Mouse (Mus musculus): ENCODE results near the gene Gstt3. TPM values are rescaled to one million over a fixed set of nuclear protein-coding genes. Genes with fewer than 3 reads are reported as not detected.
"Not testable (repeated sequence)": the region's sequence is repeated elsewhere in the genome, so short reads cannot be mapped to it uniquely, and the experiment has no call there.

Gstt3 gene
- polyA plus RNA-seq, 1 experiment = 11.6 TPM

GRCm38 (mm10) chr10:75774587-75774986 lies 6.6 kb downstream of the Gstt3 start:
- Histone ChIP-seq H3K9me3 (replicated peaks; ENCODE audit: control insufficient read depth, insufficient read depth, low read length, poor library complexity, severe bottlenecking) (no peaks in the 10 kb centered on the region), H3K27me3 (ENCODE audit: control insufficient read depth, insufficient read depth, low read length, poor library complexity, severe bottlenecking) (no peaks in the 10 kb centered on the region), H3K9ac (ENCODE audit: low read depth, poor library complexity, severe bottlenecking) (no peak overlapping the region), H3K4me1 (ENCODE audit: control insufficient read depth, insufficient read depth, low read length) (no peaks in the 10 kb centered on the region), H3K27ac (ENCODE audit: insufficient read depth, low read length) (no peak overlapping the region), H3K36me3 (ENCODE audit: control insufficient read depth, insufficient read depth, low read length, poor library complexity, severe bottlenecking) (no peaks in the 10 kb centered on the region), H3K4me3 (ENCODE audit: low read depth, low read length) (no peak overlapping the region)
- no peak for TF ChIP-seq POLR2A (IDR thresholded peaks at IDR 0.05; ENCODE audit: insufficient read depth, low read length)
- no peak for TF ChIP-seq EP300 (IDR thresholded peaks at IDR 0.05; ENCODE audit: insufficient read depth, low read depth, low read length)
- no peak for TF ChIP-seq CTCF (IDR thresholded peaks at IDR 0.05; ENCODE audit: low read depth, low read length)

DNA sequence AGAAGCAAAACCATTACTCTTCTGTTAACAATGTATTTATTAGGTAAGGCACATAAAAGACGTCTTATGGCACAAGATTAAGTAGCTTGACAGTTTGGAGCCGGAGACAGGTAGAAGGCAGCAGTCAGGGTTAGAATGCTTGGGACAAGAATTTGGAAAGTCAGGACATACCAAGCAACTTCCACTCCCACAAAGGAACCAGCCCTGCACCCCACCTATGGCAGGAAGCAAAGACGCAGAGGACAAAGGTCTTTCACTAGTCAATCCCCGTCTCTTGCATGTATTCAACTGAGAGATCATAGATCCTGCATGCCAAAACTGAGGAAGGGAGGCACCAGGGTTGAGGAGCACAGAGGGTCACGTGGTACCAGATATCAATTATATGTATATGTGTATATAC lies 7.1 kb downstream of the Gstt3 start:
- TF ChIP-seq CTCF (IDR thresholded peaks at IDR 0.05; ENCODE audit: low read depth, low read length) (no peak), EP300 (IDR thresholded peaks at IDR 0.05; ENCODE audit: insufficient read depth, low read depth, low read length) (no peak), POLR2A (IDR thresholded peaks at IDR 0.05; ENCODE audit: insufficient read depth, low read length) (no peak)
- H3K9me3 ChIP-seq (replicated peaks; ENCODE audit: control insufficient read depth, insufficient read depth, low read length, poor library complexity, severe bottlenecking) = no peaks in the 10 kb centered on the region
- H3K9ac ChIP-seq (ENCODE audit: low read depth, poor library complexity, severe bottlenecking) = no peak overlapping the region
- no peak overlapping the region for H3K27ac ChIP-seq (ENCODE audit: insufficient read depth, low read length)
- no peak overlapping the region for H3K4me3 ChIP-seq (ENCODE audit: low read depth, low read length)
- no peaks in the 10 kb centered on the region for H3K27me3 ChIP-seq (ENCODE audit: control insufficient read depth, insufficient read depth, low read length, poor library complexity, severe bottlenecking)
- no peaks in the 10 kb centered on the region for H3K4me1 ChIP-seq (ENCODE audit: control insufficient read depth, insufficient read depth, low read length)
- no peaks in the 10 kb centered on the region for H3K36me3 ChIP-seq (ENCODE audit: control insufficient read depth, insufficient read depth, low read length, poor library complexity, severe bottlenecking)

DNA sequence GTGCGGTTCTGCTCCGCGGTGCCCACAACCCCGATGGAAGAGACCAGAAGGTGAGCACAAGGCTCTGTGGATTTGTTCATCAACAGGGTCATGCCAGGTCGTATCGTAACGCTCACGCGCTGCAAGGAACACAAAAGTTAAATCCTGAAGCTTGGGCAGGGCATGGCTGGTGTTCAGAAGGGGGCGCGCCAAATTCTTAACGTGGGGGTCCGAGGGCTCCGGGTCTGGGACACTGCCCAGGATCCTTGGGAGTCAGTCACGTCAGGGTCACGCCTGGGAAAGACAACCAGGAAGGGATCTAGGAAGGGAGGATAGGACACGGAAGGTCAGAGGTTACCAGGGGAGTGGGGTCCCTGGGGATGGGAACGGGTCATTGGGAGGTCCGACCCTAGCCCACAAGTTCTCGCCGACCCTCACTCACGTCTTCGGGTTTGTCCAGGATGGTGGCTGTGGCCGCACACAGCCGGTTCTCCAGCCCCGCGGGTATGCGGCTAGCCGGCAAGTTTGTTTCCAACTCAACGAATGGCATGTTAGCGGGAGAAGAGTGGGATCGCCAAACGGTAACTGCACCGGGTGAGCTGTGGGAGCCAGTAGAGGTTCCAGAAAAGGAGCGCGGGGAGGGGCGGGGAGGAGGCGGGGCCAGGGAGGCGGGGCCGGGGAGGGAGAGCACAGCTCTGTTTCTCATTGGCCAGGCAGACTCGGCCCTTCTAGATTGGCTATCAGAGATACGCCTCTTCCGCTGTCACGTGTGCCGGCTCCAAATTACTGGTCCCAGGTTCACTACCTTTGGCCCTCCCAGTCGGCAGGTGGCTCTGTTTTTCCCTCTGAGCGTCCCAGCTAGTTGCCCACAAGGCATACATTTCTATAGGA lies 8.2 kb downstream of the Gstt3 start, which contains the start of gene Ddt:
Gene Ddt, minus strand, starts transcription at position 620 of the 870 bp plus-strand sequence.
- H3K27me3 ChIP-seq (ENCODE audit: control insufficient read depth, insufficient read depth, low read length, poor library complexity, severe bottlenecking) = no peaks in the 10 kb centered on the region
- TF ChIP-seq POLR2A (IDR thresholded peaks at IDR 0.05; ENCODE audit: insufficient read depth, low read length) (peak; percentile 71), EP300 (IDR thresholded peaks at IDR 0.05; ENCODE audit: insufficient read depth, low read depth, low read length) (0 out of 2 replicates have a peak, but pooled peaks have one; percentile 36), CTCF (IDR thresholded peaks at IDR 0.05; ENCODE audit: low read depth, low read length) (peak; percentile 65)
- H3K4me3 ChIP-seq (ENCODE audit: low read depth, low read length) = peak within 1 kb of the TSS; percentile 83
- H3K27ac ChIP-seq (ENCODE audit: insufficient read depth, low read length) = peak within 1 kb of the TSS; percentile 46; the same call in 1 of the 2 replicates
- H3K9me3 ChIP-seq (replicated peaks; ENCODE audit: control insufficient read depth, insufficient read depth, low read length, poor library complexity, severe bottlenecking) = no peaks in the 10 kb centered on the region
- H3K4me1 ChIP-seq (ENCODE audit: control insufficient read depth, insufficient read depth, low read length) = no peaks in the 10 kb centered on the region
- no peaks in the 10 kb centered on the region for H3K36me3 ChIP-seq (ENCODE audit: control insufficient read depth, insufficient read depth, low read length, poor library complexity, severe bottlenecking)
- H3K9ac ChIP-seq (ENCODE audit: low read depth, poor library complexity, severe bottlenecking) = peak within 1 kb of the TSS; percentile 60

DNA sequence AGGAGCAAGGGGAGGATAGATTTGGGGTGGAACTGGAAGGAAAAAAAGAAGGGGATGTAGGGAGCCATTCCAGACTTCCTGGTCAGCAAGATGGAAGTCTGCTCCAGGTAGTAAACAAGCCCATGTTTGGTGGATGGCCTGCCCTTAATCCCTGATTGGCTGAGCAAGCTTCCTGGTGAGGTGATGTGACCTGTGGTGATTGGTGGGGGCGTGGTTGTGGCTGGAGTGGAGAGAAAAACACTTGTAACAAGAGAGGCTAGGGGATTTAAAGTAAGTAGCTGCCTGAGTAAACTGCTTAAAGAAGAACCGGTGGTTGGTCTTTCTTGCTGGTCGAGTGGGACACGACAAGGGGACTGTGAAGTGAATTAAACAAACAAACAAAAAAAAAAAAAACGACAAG lies 13.5 kb downstream of the Gstt3 start:
- not testable (repeated sequence) for H3K9ac ChIP-seq (ENCODE audit: low read depth, poor library complexity, severe bottlenecking); H3K9me3 ChIP-seq (replicated peaks; ENCODE audit: control insufficient read depth, insufficient read depth, low read length, poor library complexity, severe bottlenecking); H3K36me3 ChIP-seq (ENCODE audit: control insufficient read depth, insufficient read depth, low read length, poor library complexity, severe bottlenecking); H3K4me3 ChIP-seq (ENCODE audit: low read depth, low read length); H3K4me1 ChIP-seq (ENCODE audit: control insufficient read depth, insufficient read depth, low read length); H3K27me3 ChIP-seq (ENCODE audit: control insufficient read depth, insufficient read depth, low read length, poor library complexity, severe bottlenecking)
- H3K27ac ChIP-seq (ENCODE audit: insufficient read depth, low read length) = peak overlapping the region; percentile 71

GRCm38 (mm10) chr10:75766856-75767255 lies 14.4 kb downstream of the Gstt3 start:
- Histone ChIP-seq H3K4me3 (ENCODE audit: low read depth, low read length) (no peak overlapping the region), H3K27ac (ENCODE audit: insufficient read depth, low read length) (no peak overlapping the region), H3K9me3 (replicated peaks; ENCODE audit: control insufficient read depth, insufficient read depth, low read length, poor library complexity, severe bottlenecking) (no peaks in the 10 kb centered on the region), H3K9ac (ENCODE audit: low read depth, poor library complexity, severe bottlenecking) (no peak overlapping the region), H3K4me1 (ENCODE audit: control insufficient read depth, insufficient read depth, low read length) (no peaks in the 10 kb centered on the region), H3K36me3 (ENCODE audit: control insufficient read depth, insufficient read depth, low read length, poor library complexity, severe bottlenecking) (no peaks in the 10 kb centered on the region), H3K27me3 (ENCODE audit: control insufficient read depth, insufficient read depth, low read length, poor library complexity, severe bottlenecking) (no peaks in the 10 kb centered on the region)
- TF ChIP-seq POLR2A (IDR thresholded peaks at IDR 0.05; ENCODE audit: insufficient read depth, low read length) (no peak), EP300 (IDR thresholded peaks at IDR 0.05; ENCODE audit: insufficient read depth, low read depth, low read length) (no peak), CTCF (IDR thresholded peaks at IDR 0.05; ENCODE audit: low read depth, low read length) (no peak)
